Mouse (Mus musculus) heart, postnatal 0 days (tissue): ENCODE data around the gene Hivep3.

Experiments
- CTCF ChIP-seq: IDR thresholded peaks from 2 replicates; pipeline ENCODE4 v1.5.1; 2016; ENCODE audit warnings: antibody characterized with exemption, control low read depth, low read depth
- EP300 ChIP-seq: IDR thresholded peaks from 2 replicates; pipeline ENCODE4 v1.6.1; 2016; ENCODE audit warnings: antibody characterized with exemption, low read depth

DNA sequence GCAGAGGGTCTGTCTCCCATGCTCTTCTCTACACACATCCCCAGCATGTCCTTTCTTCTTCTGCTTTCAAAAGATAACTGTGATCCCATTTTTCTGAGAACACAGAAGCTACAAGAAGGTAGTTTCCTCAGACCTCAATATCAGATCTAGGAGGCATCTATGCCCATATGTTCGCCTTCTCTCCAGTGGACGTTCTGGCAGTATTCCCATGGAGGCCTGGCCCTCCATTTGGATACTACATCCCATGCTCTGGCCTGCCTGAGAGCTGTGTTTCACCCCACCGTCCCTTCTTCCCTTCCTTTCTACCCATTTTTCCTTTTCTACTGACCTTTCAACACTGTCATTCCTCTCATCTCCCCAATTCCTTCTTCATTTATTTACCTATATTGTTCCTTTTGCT lies 34.5 kb downstream of the Hivep3 start:
- TF ChIP-seq CTCF: no peak
- no peak for TF ChIP-seq EP300
